Mouse (Mus musculus) liver, embryonic 11.5 days (tissue): ENCODE measurements around the gene Rab3d. TPM values are rescaled to one million over a fixed set of nuclear protein-coding genes. Genes with fewer than 3 reads are reported as not detected.
A peak's percentile ranks its signal among the peaks of the same experiment; 100 is the strongest.

Source experiments
- ATAC-seq: fragments of 200-750 bp; cut with Nextera tagmentation; replicated peaks from 2 replicates; pipeline ENCODE4 v1.8.0; 2017; ENCODE audit warnings: moderate number of reproducible peaks, mild to moderate bottlenecking, moderate TSS enrichment, moderate library complexity; ENCODE audit not compliant: low FRiP score
- DNase-seq: peaks from one replicate; pipeline ENCODE4 v3.0.0-alpha.2; 2017; ENCODE audit warnings: low spot score
- H3K27ac ChIP-seq: fragments of 300-500 bp; sonication (generic); 2 replicates; pipeline ENCODE4 v1.5.1; 2014; ENCODE audit warnings: mild to moderate bottlenecking, low read depth, low read length, control low read depth
- H3K27me3 ChIP-seq: fragments of 300-500 bp; sonication (generic); replicated peaks from 2 replicates; pipeline ENCODE4 v1.6.1; 2014; ENCODE audit warnings: low read length, mixed read lengths; ENCODE audit not compliant: control insufficient read depth, insufficient read depth
- H3K36me3 ChIP-seq: fragments of 300-500 bp; sonication (generic); 2 replicates; pipeline ENCODE4 v1.6.1; 2014; ENCODE audit warnings: mild to moderate bottlenecking, low read length, moderate library complexity, mixed read lengths; ENCODE audit not compliant: control insufficient read depth, insufficient read depth
- H3K4me1 ChIP-seq: fragments of 300-500 bp; sonication (generic); replicated peaks from 2 replicates; pipeline ENCODE4 v1.6.1; 2014; ENCODE audit warnings: low read length, mixed read lengths; ENCODE audit not compliant: control insufficient read depth, insufficient read depth
- H3K4me2 ChIP-seq: fragments of 300-500 bp; sonication (generic); 2 replicates; pipeline ENCODE4 v1.6.1; 2014; ENCODE audit warnings: mild to moderate bottlenecking, control low read depth, moderate library complexity
- H3K4me3 ChIP-seq: fragments of 300-500 bp; sonication (generic); 2 replicates; pipeline ENCODE4 v1.5.1; 2014; ENCODE audit warnings: low read depth, low read length, control low read depth
- H3K9ac ChIP-seq: fragments of 300-500 bp; sonication (generic); 2 replicates; pipeline ENCODE4 v1.6.1; 2014; ENCODE audit warnings: low read depth, low read length, control low read depth
- H3K9me3 ChIP-seq: fragments of 300-500 bp; sonication (generic); 2 replicates; pipeline ENCODE4 v1.6.1; 2016; ENCODE audit warnings: low read length, inconsistent platforms, mixed read lengths; ENCODE audit not compliant: control insufficient read depth
- WGBS: fragments of 180-500 bp; shearing (Covaris S2); extraction: QIAGEN DNeasy Blood & Tissue Kit; methylation state at CpG from one replicate; pipeline ENCODE4 v1.1.7; 2014; 5-methylcytosine and 5-hydroxymethylcytosine counted together
- polyA plus RNA-seq: library from polyadenylated mRNA; unstranded; fragments of >200 nt; fragmentation: Nextera tagmentation; extraction: Ambion mirVana; gene quantifications from 2 replicates; pipeline ENCODE4 v1.2.1, GENCODE M21; 2014

Rab3d gene
- polyA plus RNA-seq, 1 experiment from 2014 or later, result 5.7 TPM

DNA sequence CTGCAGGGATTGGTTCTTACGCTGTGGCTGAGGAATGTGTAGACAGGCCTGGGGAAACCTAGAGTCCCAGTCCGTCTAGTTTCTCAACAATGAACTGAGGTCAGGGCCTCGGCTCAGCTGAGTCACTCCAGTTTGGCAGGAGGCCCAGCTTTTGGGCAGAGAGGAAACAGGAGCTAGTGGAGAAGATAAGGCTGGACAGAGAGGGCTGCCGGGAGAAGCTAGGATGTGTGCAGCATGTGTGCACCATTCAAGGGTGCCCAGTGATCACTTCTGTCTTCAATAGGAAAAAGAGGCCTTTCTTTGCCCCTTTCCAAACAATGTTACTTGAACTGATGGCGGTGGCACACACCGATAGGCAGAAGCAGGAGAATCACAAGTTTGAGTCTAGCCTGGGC, 6.1 kb upstream of the Rab3d start:
- Histone ChIP-seq H3K4me3 (no peak overlapping the region), H3K4me1 (peaks cover 14% of the 10 kb centered on the region), H3K36me3 (no peaks in the 10 kb centered on the region), H3K9me3 (no peaks in the 10 kb centered on the region), H3K4me2 (no peak overlapping the region; the same call in 1 of the 2 replicates), H3K9ac (no peak overlapping the region), H3K27ac (no peak overlapping the region), H3K27me3 (no peaks in the 10 kb centered on the region)
- WGBS, result 53% methylated on average over 6 of the region's 6 CpGs
- DNase-seq, result no peak
- peak; percentile 54 for ATAC-seq

- Histone ChIP-seq H3K4me1 (peaks cover 14% of the 10 kb centered on the region), H3K27me3 (no peaks in the 10 kb centered on the region), H3K27ac (no peak overlapping the region), H3K36me3 (no peaks in the 10 kb centered on the region), H3K9ac (no peak overlapping the region), H3K4me3 (no peak overlapping the region), H3K4me2 (no peak overlapping the region; the same call in 1 of the 2 replicates), H3K9me3 (no peaks in the 10 kb centered on the region)
- ATAC-seq, result no peak
- WGBS, result 56% methylated on average over 3 of the region's 3 CpGs
- DNase-seq, result no peak
Measured at GRCm38 (mm10) chr9:21923490-21924098, 5.6 kb upstream of the Rab3d start.

DNA sequence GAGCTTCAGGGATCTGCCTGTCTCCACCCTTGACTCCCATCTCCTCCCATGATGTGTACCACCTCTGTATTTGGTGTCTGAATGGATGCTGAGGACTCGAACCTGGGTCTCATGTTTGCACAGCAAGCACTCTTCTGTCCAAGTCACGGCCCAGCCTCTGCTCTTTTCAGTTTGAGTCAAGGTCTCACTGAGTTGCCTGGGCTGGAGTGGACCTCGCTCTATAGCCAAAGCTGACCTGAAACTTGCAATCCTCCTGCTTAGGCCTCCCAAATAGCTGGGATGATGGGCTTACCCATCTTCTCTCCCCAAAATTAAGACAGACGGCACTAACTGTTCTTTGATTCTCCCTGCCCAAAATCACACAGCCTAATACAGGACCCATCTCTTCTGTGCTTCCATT, 5.0 kb upstream of the Rab3d start:
- Histone ChIP-seq H3K27me3 (no peaks in the 10 kb centered on the region), H3K36me3 (no peaks in the 10 kb centered on the region), H3K27ac (no peak overlapping the region), H3K4me1 (peaks cover 14% of the 10 kb centered on the region), H3K4me2 (no peak overlapping the region), H3K9ac (no peak overlapping the region), H3K9me3 (no peaks in the 10 kb centered on the region), H3K4me3 (no peak overlapping the region)
- no peak for ATAC-seq
- no peak for DNase-seq
- WGBS, result 84% methylated on average over 4 of the region's 4 CpGs

GRCm38 (mm10) chr9:21918692-21919384, 846 bp upstream of the Rab3d start:
- no peak for ATAC-seq
- 25% methylated on average over 5 of the region's 5 CpGs for WGBS
- Histone ChIP-seq H3K4me3 (no peak overlapping the region), H3K36me3 (no peaks in the 10 kb centered on the region), H3K9me3 (no peaks in the 10 kb centered on the region), H3K9ac (no peak overlapping the region), H3K27ac (no peak overlapping the region), H3K27me3 (no peaks in the 10 kb centered on the region), H3K4me1 (peaks cover 6% of the 10 kb centered on the region), H3K4me2 (peak overlapping the region; percentile 100)
- no peak for DNase-seq

- no peaks in the 10 kb centered on the region for H3K27me3 ChIP-seq
- ATAC-seq (peak; percentile 45), DNase-seq (peak; percentile 43)
- peak overlapping the region; percentile 74 for H3K9ac ChIP-seq
- H3K9me3 ChIP-seq, result no peaks in the 10 kb centered on the region
- H3K4me2 ChIP-seq, result peak overlapping the region; percentile 100
- WGBS, result 2% methylated on average over 35 of the region's 35 CpGs
- H3K4me1 ChIP-seq, result peaks cover 6% of the 10 kb centered on the region
- H3K36me3 ChIP-seq, result no peaks in the 10 kb centered on the region
- H3K27ac ChIP-seq, result peak overlapping the region; percentile 22; the same call in 1 of the 2 replicates
- peak overlapping the region; percentile 72 for H3K4me3 ChIP-seq
Measured at GRCm38 (mm10) chr9:21917493-21918034, 428 bp downstream of the Rab3d start.

DNA sequence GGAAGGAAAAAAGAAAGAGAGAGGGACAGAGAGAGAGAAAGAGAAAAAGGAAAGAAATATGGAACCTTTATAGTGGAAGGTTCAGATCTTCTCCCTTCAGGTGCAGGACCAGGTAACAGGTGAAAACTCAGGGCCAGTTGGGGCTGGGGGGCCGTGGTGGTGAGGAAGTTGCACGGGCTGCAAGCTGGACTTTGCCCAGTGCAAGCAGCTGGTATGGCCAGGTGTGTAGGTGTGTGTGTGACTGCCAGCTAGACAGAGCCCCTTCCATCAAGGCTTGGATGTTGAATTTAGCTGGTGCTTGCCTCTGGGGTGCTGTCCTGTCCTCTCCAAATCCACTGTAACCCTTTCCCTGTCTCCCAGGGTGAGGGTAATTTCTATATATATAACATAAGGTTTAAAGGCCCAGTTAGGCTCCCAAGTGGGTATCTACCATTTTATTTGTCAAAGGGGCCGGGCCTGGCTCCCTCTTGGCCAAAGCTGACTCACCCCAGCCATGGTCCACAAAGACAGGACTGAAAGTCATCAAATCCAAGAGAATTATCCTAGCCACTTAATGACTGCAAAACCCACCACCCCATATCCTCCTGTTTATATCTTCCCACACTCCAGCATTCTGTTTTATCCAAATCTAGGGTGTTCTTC, 1.0 kb downstream of the Rab3d start:
- Histone ChIP-seq H3K27me3 (no peaks in the 10 kb centered on the region), H3K9ac (peak overlapping the region; percentile 74; the same call in 1 of the 2 replicates), H3K4me2 (peak overlapping the region; percentile 100), H3K9me3 (no peaks in the 10 kb centered on the region), H3K36me3 (no peaks in the 10 kb centered on the region), H3K4me1 (peaks cover 6% of the 10 kb centered on the region), H3K4me3 (peak overlapping the region; percentile 72), H3K27ac (no peak overlapping the region)
- 60% methylated on average over 3 of the region's 3 CpGs for WGBS
- ATAC-seq (no peak), DNase-seq (no peak)

GRCm38 (mm10) chr9:21909474-21910223, 8.3 kb downstream of the Rab3d start:
- Histone ChIP-seq H3K27me3 (peaks cover 5% of the 10 kb centered on the region; the same call in 1 of the 2 replicates), H3K9me3 (no peaks in the 10 kb centered on the region), H3K4me3 (no peak overlapping the region), H3K4me1 (no peaks in the 10 kb centered on the region; the same call in 1 of the 2 replicates), H3K9ac (no peak overlapping the region), H3K4me2 (no peak overlapping the region), H3K27ac (no peak overlapping the region), H3K36me3 (no peaks in the 10 kb centered on the region)
- ATAC-seq, result no peak
- 65% methylated on average over 10 of the region's 10 CpGs for WGBS
- DNase-seq, result no peak

- Histone ChIP-seq H3K9me3 (no peaks in the 10 kb centered on the region), H3K36me3 (no peaks in the 10 kb centered on the region), H3K4me3 (no peak overlapping the region), H3K27me3 (peaks cover 5% of the 10 kb centered on the region; the same call in 1 of the 2 replicates), H3K27ac (no peak overlapping the region), H3K4me1 (no peaks in the 10 kb centered on the region; the same call in 1 of the 2 replicates), H3K4me2 (no peak overlapping the region), H3K9ac (no peak overlapping the region)
- WGBS, result 46% methylated on average over 11 of the region's 11 CpGs
- ATAC-seq, result no peak
- DNase-seq, result no peak
Measured at GRCm38 (mm10) chr9:21908216-21908615, 9.8 kb downstream of the Rab3d start.
